Mouse (Mus musculus): ENCODE measurements around the gene Pabpn1l. TPM values are rescaled to one million over a fixed set of nuclear protein-coding genes. Genes with fewer than 3 reads are reported as not detected.
"Not testable (repeated sequence)": the region's sequence is repeated elsewhere in the genome, so short reads cannot be mapped to it uniquely, and the experiment has no call there.

Gene Pabpn1l
- total RNA-seq, 2 experiments from 2014 or later: 0.35 TPM; not detected in 1

GRCm38 (mm10) chr8:122646337-122646736 lies 23.8 kb upstream of the Pabpn1l start:
- DNase-seq: no peak

GRCm38 (mm10) chr8:122644175-122644954 lies 21.8 kb upstream of the Pabpn1l start:
- no peak for DNase-seq

GRCm38 (mm10) chr8:122642071-122642470 lies 19.5 kb upstream of the Pabpn1l start:
- DNase-seq: peak; percentile 26 to 40

GRCm38 (mm10) chr8:122641406-122641805 lies 18.9 kb upstream of the Pabpn1l start:
- DNase-seq: peak; percentile 78 to 84

GRCm38 (mm10) chr8:122640825-122641224 lies 18.3 kb upstream of the Pabpn1l start:
- DNase-seq: no peak

GRCm38 (mm10) chr8:122639521-122640248 lies 17.1 kb upstream of the Pabpn1l start:
- peak; percentile 38 to 60 for DNase-seq

GRCm38 (mm10) chr8:122638601-122639000 lies 16.1 kb upstream of the Pabpn1l start:
- DNase-seq: no peak

GRCm38 (mm10) chr8:122637230-122637629 lies 14.7 kb upstream of the Pabpn1l start:
- no peak for DNase-seq

- DNase-seq: no peak
Observed at GRCm38 (mm10) chr8:122636803-122637175, 14.2 kb upstream of the Pabpn1l start.

GRCm38 (mm10) chr8:122635878-122636802 lies 13.6 kb upstream of the Pabpn1l start:
- DNase-seq: no peak

GRCm38 (mm10) chr8:122633205-122633604 lies 10.7 kb upstream of the Pabpn1l start:
- no peak for DNase-seq

- DNase-seq: not testable (repeated sequence)
Observed at GRCm38 (mm10) chr8:122632134-122632533, 9.6 kb upstream of the Pabpn1l start.

- DNase-seq: no peak
Observed at GRCm38 (mm10) chr8:122630696-122631095, 8.2 kb upstream of the Pabpn1l start.

- no peak for DNase-seq
Observed at GRCm38 (mm10) chr8:122629388-122629787, 6.8 kb upstream of the Pabpn1l start.

- no peak for DNase-seq
Observed at GRCm38 (mm10) chr8:122626896-122627295, 4.4 kb upstream of the Pabpn1l start.

GRCm38 (mm10) chr8:122625811-122626210 lies 3.3 kb upstream of the Pabpn1l start:
- no peak for DNase-seq

GRCm38 (mm10) chr8:122624653-122625052 lies 2.1 kb upstream of the Pabpn1l start:
- DNase-seq: no peak

GRCm38 (mm10) chr8:122623844-122624642 lies 1.5 kb upstream of the Pabpn1l start:
- DNase-seq: no peak

GRCm38 (mm10) chr8:122620446-122620845 lies 2.1 kb downstream of the Pabpn1l start:
- no peak for DNase-seq

GRCm38 (mm10) chr8:122618660-122619378 lies 3.7 kb downstream of the Pabpn1l start:
- DNase-seq: no peak

- DNase-seq: peak; percentile 56 to 74
Observed at GRCm38 (mm10) chr8:122617947-122618546, 4.5 kb downstream of the Pabpn1l start.
